Mouse (Mus musculus): ENCODE results near the gene Aunip. TPM values are rescaled to one million over a fixed set of nuclear protein-coding genes. Genes with fewer than 3 reads are reported as not detected.

Gene Aunip
- total and polyA plus RNA-seq, 3 experiments: 8.1 to 18.7 (median 12.1) TPM

DNA sequence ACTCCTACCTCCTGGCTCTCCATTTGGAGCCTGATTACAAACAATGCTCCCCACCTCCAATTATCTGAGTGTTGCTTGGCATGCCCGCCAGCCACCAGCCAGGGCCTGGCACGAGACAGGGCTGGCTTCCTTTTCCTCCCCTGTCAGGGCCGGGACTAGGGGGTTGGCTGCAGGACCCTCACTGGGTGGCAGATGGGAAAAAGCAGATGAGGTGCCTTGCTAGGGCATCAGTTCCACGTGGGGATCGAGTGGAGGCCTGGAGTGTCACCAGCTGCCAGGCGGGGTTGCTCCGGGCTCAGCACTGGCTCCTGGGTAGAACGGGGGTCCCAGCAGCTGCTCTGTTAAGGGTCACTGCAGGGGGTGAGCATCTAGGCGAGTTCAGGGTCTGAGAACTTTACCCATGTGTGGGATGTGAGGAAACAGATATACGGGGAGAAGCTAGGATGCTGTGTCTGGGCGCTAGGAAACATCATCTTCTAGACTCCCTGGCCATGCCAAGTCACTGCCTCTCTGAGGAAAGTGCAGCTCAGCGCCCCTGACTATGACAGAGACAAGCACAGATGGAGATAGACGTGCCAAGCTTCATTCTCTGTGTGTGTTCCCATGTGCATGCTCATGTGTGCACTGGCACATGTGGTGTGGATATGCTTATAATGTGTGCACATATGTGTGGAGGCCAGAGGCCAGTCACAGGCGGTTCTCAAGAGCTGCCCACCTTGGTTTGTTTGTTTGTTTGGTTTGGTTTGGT is 60.1 kb downstream of the Aunip start:
- no peaks in the 10 kb centered on the region for H3K4me1 ChIP-seq (ENCODE audit: insufficient read depth, low read depth, low read length)
- no peak overlapping the region for H3K4me3 ChIP-seq (ENCODE audit: low read depth, low read length)
- H3K9me3 ChIP-seq (replicated peaks): peaks cover 6% of the 10 kb centered on the region
- ATAC-seq (ENCODE audit: extremely low read depth, insufficient number of reproducible peaks, low FRiP score, poor library complexity, severe bottlenecking): no peak
- H3K36me3 ChIP-seq (replicated peaks): no peaks in the 10 kb centered on the region
- TF ChIP-seq GATA1 (IDR thresholded peaks at IDR 0.05; ENCODE audit: borderline replicate concordance, low read length): no peak
- no peak for TF ChIP-seq POLR2AphosphoS5 (IDR thresholded peaks at IDR 0.05; ENCODE audit: insufficient replicate concordance, low read depth, low read length)
- TF ChIP-seq TAL1 (conservative IDR thresholded peaks at IDR 0.05; ENCODE audit: low read depth, low read length): no peak
- no peak for TF ChIP-seq CTCF (IDR thresholded peaks at IDR 0.05; ENCODE audit: low read depth, low read length)
- no peak for TF ChIP-seq GATA2 (IDR thresholded peaks at IDR 0.05; ENCODE audit: borderline replicate concordance, low read depth, low read length)
- DNase-seq (ENCODE audit: low spot score): no peak
- H3K27me3 ChIP-seq (ENCODE audit: insufficient read depth, low read length): peaks cover 26% of the 10 kb centered on the region

DNA sequence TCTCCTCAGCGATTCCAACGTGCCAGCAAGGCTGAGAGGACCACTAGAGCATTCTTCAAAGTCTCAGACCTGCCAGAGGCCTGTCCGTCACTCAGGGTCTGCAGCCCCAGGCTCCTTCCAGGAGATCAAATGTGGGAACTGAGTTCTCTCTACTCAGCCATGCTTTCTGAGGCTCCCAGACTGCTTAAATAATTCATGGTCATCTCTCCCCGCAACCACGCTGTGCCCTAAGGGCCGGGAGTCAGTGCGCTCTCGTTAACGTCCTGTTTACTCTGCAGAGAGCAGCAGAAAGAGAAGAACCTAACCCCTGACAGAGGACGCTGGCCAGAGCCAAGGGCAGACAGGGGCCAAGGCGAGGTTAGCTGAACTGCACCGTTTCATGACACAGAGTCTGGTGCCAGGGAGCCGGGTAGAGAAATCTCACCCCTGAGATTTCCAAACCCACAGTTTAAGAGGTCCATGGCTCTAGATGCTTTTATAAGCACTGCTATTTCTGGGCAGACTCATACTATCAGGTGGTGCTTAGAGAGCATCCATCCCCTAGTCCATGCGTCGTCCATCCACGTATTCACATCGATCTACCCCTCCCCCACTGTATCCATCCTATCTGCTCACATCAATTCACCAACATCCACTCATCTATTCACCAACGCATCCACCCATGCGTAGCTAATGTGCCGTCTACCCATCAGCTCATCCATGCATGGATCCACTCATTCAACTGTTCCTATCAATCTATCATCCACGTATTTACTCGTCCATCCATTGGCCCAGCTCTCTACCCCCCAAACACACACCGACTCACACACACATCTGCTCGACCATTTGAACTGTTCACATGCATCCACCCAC is 61.9 kb downstream of the Aunip start:
- Histone ChIP-seq H3K9me3 (replicated peaks) (peaks cover 6% of the 10 kb centered on the region), H3K4me1 (ENCODE audit: insufficient read depth, low read depth, low read length) (no peaks in the 10 kb centered on the region), H3K4me3 (ENCODE audit: low read depth, low read length) (no peak overlapping the region), H3K36me3 (replicated peaks) (no peaks in the 10 kb centered on the region), H3K27me3 (ENCODE audit: insufficient read depth, low read length) (peaks cover 35% of the 10 kb centered on the region)
- DNase-seq (ENCODE audit: low spot score) (no peak), ATAC-seq (ENCODE audit: extremely low read depth, insufficient number of reproducible peaks, low FRiP score, poor library complexity, severe bottlenecking) (no peak)
- TF ChIP-seq GATA1 (IDR thresholded peaks at IDR 0.05; ENCODE audit: borderline replicate concordance, low read length) (no peak), GATA2 (IDR thresholded peaks at IDR 0.05; ENCODE audit: borderline replicate concordance, low read depth, low read length) (no peak), POLR2AphosphoS5 (IDR thresholded peaks at IDR 0.05; ENCODE audit: insufficient replicate concordance, low read depth, low read length) (no peak), CTCF (IDR thresholded peaks at IDR 0.05; ENCODE audit: low read depth, low read length) (no peak), TAL1 (conservative IDR thresholded peaks at IDR 0.05; ENCODE audit: low read depth, low read length) (no peak)

Other genes starting within 250 kb of the Aunip start
- gene Pdik1l, start 223.1 kb upstream of the Aunip start, total RNA-seq (2014; fragmentation: Nextera tagmentation): 40.5 and 42.9 TPM in 2 replicates
- 43.3 and 53.2 TPM in 2 replicates for gene Pdik1l, start 223.1 kb upstream of the Aunip start, total RNA-seq (2017)
- 3.2 and 4.0 TPM in 2 replicates for gene Pdik1l, start 223.1 kb upstream of the Aunip start, polyA plus RNA-seq (2012)
- gene Trim63, start 195.9 kb upstream of the Aunip start, total RNA-seq (2014; fragmentation: Nextera tagmentation): not detected in 2 replicates
- not detected in 2 replicates for gene Trim63, start 195.9 kb upstream of the Aunip start, total RNA-seq (2017)
- gene Trim63, start 195.9 kb upstream of the Aunip start, polyA plus RNA-seq (2012): not detected in 2 replicates
- 3.8 and 4.6 TPM in 2 replicates for gene Slc30a2, start 167.8 kb upstream of the Aunip start, total RNA-seq (2014; fragmentation: Nextera tagmentation)
- 5.6 and 6.1 TPM in 2 replicates for gene Slc30a2, start 167.8 kb upstream of the Aunip start, total RNA-seq (2017)
- 4.7 and 8.2 TPM in 2 replicates for gene Slc30a2, start 167.8 kb upstream of the Aunip start, polyA plus RNA-seq (2012)
- gene Extl1, start 127.1 kb upstream of the Aunip start, total RNA-seq (2014; fragmentation: Nextera tagmentation): not detected in 2 replicates
- gene Extl1, start 127.1 kb upstream of the Aunip start, total RNA-seq (2017): 0.05 TPM in 1 of 2 replicates, not detected in the other
- gene Extl1, start 127.1 kb upstream of the Aunip start, polyA plus RNA-seq (2012): not detected in 2 replicates
- gene Pafah2, start 114.7 kb upstream of the Aunip start, total RNA-seq (2014; fragmentation: Nextera tagmentation): 15.1 and 16.3 TPM in 2 replicates
- 45.9 and 48.0 TPM in 2 replicates for gene Pafah2, start 114.7 kb upstream of the Aunip start, total RNA-seq (2017)
- gene Pafah2, start 114.7 kb upstream of the Aunip start, polyA plus RNA-seq (2012): 10.2 and 14.9 TPM in 2 replicates
- 171 and 196 TPM in 2 replicates for gene Stmn1, start 42.7 kb upstream of the Aunip start, total RNA-seq (2014; fragmentation: Nextera tagmentation)
- gene Stmn1, start 42.7 kb upstream of the Aunip start, total RNA-seq (2017): 804 and 935 TPM in 2 replicates
- 93.2 and 179 TPM in 2 replicates for gene Stmn1, start 42.7 kb upstream of the Aunip start, polyA plus RNA-seq (2012)
- 6.0 and 10.3 TPM in 2 replicates for gene Paqr7, start 14.3 kb upstream of the Aunip start, total RNA-seq (2014; fragmentation: Nextera tagmentation)
- gene Paqr7, start 14.3 kb upstream of the Aunip start, total RNA-seq (2017): 7.0 and 9.2 TPM in 2 replicates
- 13.1 and 14.8 TPM in 2 replicates for gene Paqr7, start 14.3 kb upstream of the Aunip start, polyA plus RNA-seq (2012)
- 103 and 119 TPM in 2 replicates for gene Mtfr1l, start 24.4 kb downstream of the Aunip start, total RNA-seq (2014; fragmentation: Nextera tagmentation)
- 55.6 and 68.0 TPM in 2 replicates for gene Mtfr1l, start 24.4 kb downstream of the Aunip start, total RNA-seq (2017)
- 54.5 and 59.1 TPM in 2 replicates for gene Mtfr1l, start 24.4 kb downstream of the Aunip start, polyA plus RNA-seq (2012)
- not detected in 2 replicates for gene Selenon, start 41.2 kb downstream of the Aunip start, total RNA-seq (2014; fragmentation: Nextera tagmentation)
- gene Selenon, start 41.2 kb downstream of the Aunip start, total RNA-seq (2017): 0.05 and 0.12 TPM in 2 replicates
- 0.04 TPM in 1 of 2 replicates, not detected in the other for gene Selenon, start 41.2 kb downstream of the Aunip start, polyA plus RNA-seq (2012)
- gene Man1c1, start 193.3 kb downstream of the Aunip start, total RNA-seq (2014; fragmentation: Nextera tagmentation): not detected in 2 replicates
- 0.05 TPM in 1 of 2 replicates, not detected in the other for gene Man1c1, start 193.3 kb downstream of the Aunip start, total RNA-seq (2017)
- gene Man1c1, start 193.3 kb downstream of the Aunip start, polyA plus RNA-seq (2012): not detected in 2 replicates

Measured in G1E (cell line).